Mouse (Mus musculus) liver, embryonic 14.5 days (tissue): ENCODE data around the gene Pgbd5.

Experiments
- CTCF ChIP-seq: IDR thresholded peaks from 2 replicates; pipeline ENCODE4 v1.5.1; 2016; ENCODE audit warnings: antibody characterized with exemption, low read depth, control low read depth
- EP300 ChIP-seq: IDR thresholded peaks from 2 replicates; pipeline ENCODE4 v1.6.1; 2016; ENCODE audit warnings: antibody characterized with exemption, low read depth

GRCm38 (mm10) chr8:124396531-124396930 is 42.9 kb downstream of the Pgbd5 start:
- no peak for TF ChIP-seq CTCF
- TF ChIP-seq EP300: no peak
